Mouse (Mus musculus) heart, postnatal 0 days (tissue): ENCODE data around the gene Lrrk1.

Source experiments
- CTCF ChIP-seq: IDR thresholded peaks from 2 replicates; pipeline ENCODE4 v1.5.1; 2016; ENCODE audit warnings: antibody characterized with exemption, control low read depth, low read depth
- EP300 ChIP-seq: IDR thresholded peaks from 2 replicates; pipeline ENCODE4 v1.6.1; 2016; ENCODE audit warnings: antibody characterized with exemption, low read depth

GRCm38 (mm10) chr7:66266942-66267850, 121.0 kb downstream of the Lrrk1 start:
- TF ChIP-seq CTCF, result no peak
- TF ChIP-seq EP300, result no peak
